Mouse (Mus musculus) erythroid progenitor cell, adult 5-6 weeks (primary cell): ENCODE measurements around the gene Trabd2b. TPM values are rescaled to one million over a fixed set of nuclear protein-coding genes. Genes with fewer than 3 reads are reported as not detected.

Experiments
- ATAC-seq: replicated peaks from 2 replicates; pipeline ENCODE4 v1.8.0; 2016; ENCODE audit warnings: moderate number of reproducible peaks, mild to moderate bottlenecking, moderate TSS enrichment, inconsistent platforms; ENCODE audit not compliant: poor library complexity, low FRiP score, severe bottlenecking
- total RNA-seq, 2 experiments: library from RNA; stranded (forward) in 1 of 2; stranded (reverse) in 1 of 2; fragments of 150-400 nt in 1 of 2; fragments of 186-747, 209-891 nt in 1 of 2; gene quantifications; 2 replicates each; pipeline versions ENCODE4 v1.2.3 to v1.2.4; 2015 to 2017; ENCODE audit warnings: low replicate concordance in 2 of 2

Trabd2b gene
- total RNA-seq, 2 experiments from 2014 or later = not detected

GRCm38 (mm10) chr4:114625357-114625756, 218.8 kb downstream of the Trabd2b start:
- no peak for ATAC-seq

- no peak for ATAC-seq
These were observed 219.4 kb downstream of the Trabd2b start for GRCm38 (mm10) chr4:114625920-114626319.

GRCm38 (mm10) chr4:114627674-114628293, 221.3 kb downstream of the Trabd2b start:
- ATAC-seq = no peak

GRCm38 (mm10) chr4:114635889-114636288, 229.4 kb downstream of the Trabd2b start:
- no peak for ATAC-seq

GRCm38 (mm10) chr4:114636324-114636723, 229.8 kb downstream of the Trabd2b start:
- no peak for ATAC-seq

GRCm38 (mm10) chr4:114637120-114637519, 230.6 kb downstream of the Trabd2b start:
- ATAC-seq = no peak

- ATAC-seq = no peak
These were observed 235.9 kb downstream of the Trabd2b start for GRCm38 (mm10) chr4:114642469-114642868.

- no peak for ATAC-seq
These were observed 237.2 kb downstream of the Trabd2b start for GRCm38 (mm10) chr4:114643679-114644208.

- ATAC-seq = no peak
These were observed 238.8 kb downstream of the Trabd2b start for GRCm38 (mm10) chr4:114645341-114645740.

- no peak for ATAC-seq
These were observed 240.5 kb downstream of the Trabd2b start for GRCm38 (mm10) chr4:114646825-114647681.

GRCm38 (mm10) chr4:114647689-114648088, 241.2 kb downstream of the Trabd2b start:
- no peak for ATAC-seq

- ATAC-seq = no peak
These were observed 242.1 kb downstream of the Trabd2b start for GRCm38 (mm10) chr4:114648532-114649074.

- no peak for ATAC-seq
These were observed 244.0 kb downstream of the Trabd2b start for GRCm38 (mm10) chr4:114650551-114650950.

- no peak for ATAC-seq
These were observed 244.5 kb downstream of the Trabd2b start for GRCm38 (mm10) chr4:114651007-114651406.

- no peak for ATAC-seq
These were observed 245.1 kb downstream of the Trabd2b start for GRCm38 (mm10) chr4:114651606-114652005.

- no peak for ATAC-seq
These were observed 245.9 kb downstream of the Trabd2b start for GRCm38 (mm10) chr4:114652400-114652799.

GRCm38 (mm10) chr4:114657933-114658332, 251.4 kb downstream of the Trabd2b start:
- no peak for ATAC-seq

- no peak for ATAC-seq
These were observed 253.4 kb downstream of the Trabd2b start for GRCm38 (mm10) chr4:114659876-114660275.

GRCm38 (mm10) chr4:114664063-114665036, 257.8 kb downstream of the Trabd2b start:
- peak; percentile 61 for ATAC-seq
